Mouse (Mus musculus) lung, postnatal 0 days (tissue): ENCODE data around the gene Atr. TPM values are rescaled to one million over a fixed set of nuclear protein-coding genes. Genes with fewer than 3 reads are reported as not detected.

ENCODE experiments used
- ATAC-seq: fragments of 200-750 bp; cut with Nextera tagmentation; 2 replicates; pipeline ENCODE4 v1.8.0; 2017; ENCODE audit warnings: moderate library complexity
- DNase-seq: peaks from one replicate; pipeline ENCODE4 v3.0.0-alpha.2; 2016; ENCODE audit warnings: low spot score
- H3K27ac ChIP-seq: fragments of 300-500 bp; sonication (generic); 2 replicates; pipeline ENCODE4 v1.5.1; 2014; ENCODE audit warnings: antibody characterized with exemption, mild to moderate bottlenecking, low read length, mixed read lengths
- H3K27me3 ChIP-seq: fragments of 300-500 bp; sonication (generic); replicated peaks from 2 replicates; pipeline ENCODE4 v1.6.1; 2014; ENCODE audit warnings: low read length, mixed read lengths; ENCODE audit not compliant: insufficient read depth
- H3K36me3 ChIP-seq: fragments of 300-500 bp; sonication (generic); 2 replicates; pipeline ENCODE4 v1.6.1; 2014; ENCODE audit warnings: low read length, mixed read lengths; ENCODE audit not compliant: insufficient read depth
- H3K4me1 ChIP-seq: fragments of 300-500 bp; sonication (generic); 2 replicates; pipeline ENCODE4 v1.6.1; 2014; ENCODE audit warnings: antibody characterized with exemption, low read depth, low read length, mixed read lengths; ENCODE audit not compliant: insufficient read depth
- H3K4me2 ChIP-seq: fragments of 300-500 bp; sonication (generic); replicated peaks from 2 replicates; pipeline ENCODE4 v1.6.1; 2014; ENCODE audit warnings: low read depth, mild to moderate bottlenecking, low read length, moderate library complexity, mixed read lengths
- H3K4me3 ChIP-seq: fragments of 300-500 bp; sonication (generic); 2 replicates; pipeline ENCODE4 v1.5.1; 2014; ENCODE audit warnings: low read depth, low read length
- H3K9ac ChIP-seq: fragments of 300-500 bp; sonication (generic); replicated peaks from 2 replicates; pipeline ENCODE4 v1.6.1; 2014; ENCODE audit warnings: low read depth, mild to moderate bottlenecking
- H3K9me3 ChIP-seq: fragments of 300-500 bp; sonication (generic); 2 replicates; pipeline ENCODE4 v1.6.1; 2016; ENCODE audit warnings: low read length, mixed read lengths
- CTCF ChIP-seq: IDR thresholded peaks from 2 replicates; pipeline ENCODE4 v1.5.1; 2016; ENCODE audit warnings: antibody characterized with exemption, mild to moderate bottlenecking
- EP300 ChIP-seq: IDR thresholded peaks from 2 replicates; pipeline ENCODE4 v1.6.1; 2016; ENCODE audit warnings: antibody characterized with exemption, mild to moderate bottlenecking, control low read depth
- WGBS: fragments of 180-500 bp; shearing (Covaris S2); extraction: QIAGEN DNeasy Blood & Tissue Kit; methylation state at CpG from one replicate; pipeline ENCODE4 v1.1.7; 2014; 5-methylcytosine and 5-hydroxymethylcytosine counted together
- polyA plus RNA-seq: library from polyadenylated mRNA; unstranded; fragments of >200 nt; fragmentation: Nextera tagmentation; extraction: Ambion mirVana; gene quantifications from 2 replicates; pipeline ENCODE4 v1.2.1, GENCODE M21; 2015

The Atr gene
- polyA plus RNA-seq, 1 experiment from 2014 or later = 4.9 TPM

DNA sequence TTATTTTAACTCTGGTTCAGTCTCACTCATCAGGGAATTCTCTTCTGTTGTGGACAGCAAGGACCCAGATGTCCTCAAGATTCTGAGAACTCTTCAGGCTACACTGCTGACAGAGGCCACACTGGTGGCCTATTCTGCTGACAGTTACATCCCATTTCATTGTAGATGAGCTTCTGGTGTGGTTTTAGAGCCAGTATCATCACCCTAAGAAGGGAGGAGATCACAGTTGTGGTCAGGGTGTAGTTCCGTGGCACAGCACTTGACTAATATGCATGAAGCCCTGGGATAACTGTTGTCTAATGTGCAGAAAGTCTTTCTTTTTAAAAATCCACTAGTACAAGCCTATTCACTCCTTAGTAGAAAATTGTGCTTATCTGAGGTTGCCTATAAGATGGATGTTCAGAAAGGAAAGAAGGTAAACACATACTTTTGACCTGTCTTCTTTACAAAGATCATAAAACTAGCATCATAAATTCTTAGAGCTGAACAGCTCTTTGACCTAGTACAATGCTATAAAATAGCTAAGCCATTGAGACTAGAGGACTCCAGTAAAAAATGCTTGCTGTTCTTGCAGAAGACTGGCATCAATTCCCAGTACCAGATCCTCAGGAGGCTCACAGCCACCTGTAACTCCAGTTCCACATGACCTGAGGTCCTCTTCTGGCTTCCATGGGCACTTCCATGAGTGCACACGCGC lies 102.5 kb downstream of the Atr start:
- no peak overlapping the region for H3K27ac ChIP-seq
- no peak overlapping the region for H3K9ac ChIP-seq
- H3K4me2 ChIP-seq = no peak overlapping the region
- no peaks in the 10 kb centered on the region for H3K4me1 ChIP-seq
- H3K27me3 ChIP-seq = no peaks in the 10 kb centered on the region
- TF ChIP-seq CTCF (no peak), EP300 (no peak)
- ATAC-seq = no peak
- no peak for DNase-seq
- no peaks in the 10 kb centered on the region for H3K36me3 ChIP-seq
- 95% methylated on average over 3 of the region's 3 CpGs for WGBS
- H3K4me3 ChIP-seq = no peak overlapping the region
- H3K9me3 ChIP-seq = no peaks in the 10 kb centered on the region

GRCm38 (mm10) chr9:95961058-95961457 lies 103.7 kb downstream of the Atr start:
- Histone ChIP-seq H3K27ac (no peak overlapping the region), H3K36me3 (no peaks in the 10 kb centered on the region), H3K4me2 (no peak overlapping the region), H3K4me1 (no peaks in the 10 kb centered on the region), H3K9ac (no peak overlapping the region), H3K27me3 (no peaks in the 10 kb centered on the region), H3K4me3 (no peak overlapping the region), H3K9me3 (no peaks in the 10 kb centered on the region)
- ATAC-seq (no peak), DNase-seq (no peak)
- TF ChIP-seq EP300 = no peak
- TF ChIP-seq CTCF = no peak

DNA sequence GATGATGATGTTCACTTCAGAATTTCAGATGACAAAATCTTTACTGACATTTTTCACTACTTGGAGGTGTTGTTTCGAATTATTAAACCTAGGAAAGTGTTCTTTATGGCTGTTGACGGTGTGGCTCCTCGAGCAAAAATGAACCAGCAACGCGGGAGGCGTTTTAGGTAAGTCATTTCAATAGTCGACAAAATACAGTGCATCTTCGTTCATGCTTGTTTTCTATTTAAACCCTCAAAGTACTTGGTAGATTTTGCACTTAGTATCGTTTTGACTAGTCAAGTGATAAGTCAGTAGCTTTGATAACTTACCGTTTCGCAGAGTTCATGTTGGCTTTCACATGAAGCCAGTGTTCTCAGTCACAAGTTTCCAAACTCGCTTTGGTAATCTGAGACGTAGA lies 106.6 kb downstream of the Atr start:
- Histone ChIP-seq H3K4me3 (no peak overlapping the region), H3K27ac (no peak overlapping the region), H3K27me3 (no peaks in the 10 kb centered on the region), H3K9me3 (no peaks in the 10 kb centered on the region), H3K9ac (no peak overlapping the region), H3K4me1 (no peaks in the 10 kb centered on the region), H3K4me2 (no peak overlapping the region), H3K36me3 (no peaks in the 10 kb centered on the region)
- WGBS = 95% methylated on average over 13 of the region's 13 CpGs
- ATAC-seq (no peak), DNase-seq (no peak)
- TF ChIP-seq CTCF (no peak), EP300 (no peak)

DNA sequence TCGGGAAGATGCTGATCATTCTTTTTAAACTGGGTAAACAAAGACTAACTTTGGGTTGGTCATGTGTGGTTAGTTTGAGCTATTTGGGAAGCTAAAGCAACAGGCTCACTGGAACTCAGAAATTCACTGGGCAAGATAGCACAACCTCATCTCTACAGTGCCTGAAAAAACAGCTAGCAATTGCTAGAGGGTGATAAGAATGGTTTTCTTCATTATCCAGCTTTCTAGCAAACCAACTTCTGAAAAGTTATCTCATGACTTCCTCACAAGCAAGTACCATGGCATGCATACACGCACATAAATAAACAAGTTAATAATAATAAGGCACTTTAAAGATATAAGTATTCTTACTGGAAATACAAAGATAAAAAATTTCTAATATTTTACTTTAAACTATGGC lies 120.9 kb downstream of the Atr start:
- no peak for ATAC-seq
- Histone ChIP-seq H3K4me3 (no peak overlapping the region), H3K4me2 (no peak overlapping the region), H3K4me1 (no peaks in the 10 kb centered on the region), H3K9ac (no peak overlapping the region), H3K27ac (no peak overlapping the region), H3K9me3 (no peaks in the 10 kb centered on the region), H3K36me3 (peaks cover 18% of the 10 kb centered on the region), H3K27me3 (no peaks in the 10 kb centered on the region)
- no peak for DNase-seq
- TF ChIP-seq EP300 (no peak), CTCF (no peak)
- WGBS = 81% methylated on average over 2 of the region's 2 CpGs

GRCm38 (mm10) chr9:95979896-95980295 lies 122.5 kb downstream of the Atr start:
- DNase-seq = no peak
- Histone ChIP-seq H3K4me3 (no peak overlapping the region), H3K4me2 (no peak overlapping the region), H3K27me3 (no peaks in the 10 kb centered on the region), H3K36me3 (peaks cover 18% of the 10 kb centered on the region), H3K9ac (no peak overlapping the region), H3K9me3 (no peaks in the 10 kb centered on the region), H3K4me1 (no peaks in the 10 kb centered on the region), H3K27ac (no peak overlapping the region)
- no peak for ATAC-seq
- no peak for TF ChIP-seq CTCF
- no peak for TF ChIP-seq EP300
- 84% methylated on average over 6 of the region's 6 CpGs for WGBS

- no peak for DNase-seq
- Histone ChIP-seq H3K4me2 (no peak overlapping the region), H3K4me1 (no peaks in the 10 kb centered on the region), H3K27me3 (no peaks in the 10 kb centered on the region), H3K9ac (no peak overlapping the region), H3K36me3 (peaks cover 25% of the 10 kb centered on the region), H3K9me3 (no peaks in the 10 kb centered on the region), H3K27ac (no peak overlapping the region), H3K4me3 (no peak overlapping the region)
- TF ChIP-seq EP300 (no peak), CTCF (no peak; the same call in 1 of the 2 replicates)
- WGBS = 93% methylated on average over 2 of the region's 2 CpGs
- no peak for ATAC-seq
Measured at GRCm38 (mm10) chr9:95992255-95992654, 134.9 kb downstream of the Atr start.

Other genes starting within 250 kb of the Atr start
- 45.7 and 52.1 TPM in 2 replicates for gene Pcolce2, start 220.0 kb upstream of the Atr start, polyA plus RNA-seq
- gene Trpc1, start 107.2 kb upstream of the Atr start, polyA plus RNA-seq = 4.7 and 4.9 TPM in 2 replicates
- gene Pls1, start 12.3 kb upstream of the Atr start, polyA plus RNA-seq = 14.2 and 16.0 TPM in 2 replicates
- gene Xrn1, start 97.2 kb downstream of the Atr start, polyA plus RNA-seq = 9.9 and 13.3 TPM in 2 replicates